Mouse (Mus musculus) limb, embryonic 12.5 days (tissue): ENCODE results near the gene Tm2d3. TPM values are rescaled to one million over a fixed set of nuclear protein-coding genes. Genes with fewer than 3 reads are reported as not detected.

Experiments used
- polyA plus RNA-seq: library from polyadenylated mRNA; unstranded; fragments of >200 nt; fragmentation: Nextera tagmentation; extraction: Ambion mirVana; gene quantifications from 2 replicates; pipeline ENCODE4 v1.2.1, GENCODE M21; 2016

The Tm2d3 gene
- polyA plus RNA-seq, 1 experiment from 2014 or later, result 67.8 TPM

Other genes with a start within 250 kb of the Tm2d3 start
- 25.6 and 29.1 TPM in 2 replicates for gene Tjp1, start 163.4 kb upstream of the Tm2d3 start, polyA plus RNA-seq
- 10.6 and 11.6 TPM in 2 replicates for gene Tarsl2, start 46.3 kb upstream of the Tm2d3 start, polyA plus RNA-seq
- gene Pcsk6, start 170.6 kb downstream of the Tm2d3 start, polyA plus RNA-seq, result 6.1 and 7.3 TPM in 2 replicates